Mouse (Mus musculus) embryonic fibroblast, embryonic 13.5 days (primary cell): ENCODE data around the gene Zfp787. TPM values are rescaled to one million over a fixed set of nuclear protein-coding genes. Genes with fewer than 3 reads are reported as not detected.
"Not testable (repeated sequence)": the region's sequence is repeated elsewhere in the genome, so short reads cannot be mapped to it uniquely, and the experiment has no call there.

Experiments used
- H3K27ac ChIP-seq: 2 replicates; pipeline ENCODE4 v1.5.1; 2012; ENCODE audit warnings: low read length, control low read depth, inconsistent platforms; ENCODE audit not compliant: insufficient read depth
- H3K4me1 ChIP-seq: 2 replicates; pipeline ENCODE4 v1.6.1; 2011; ENCODE audit warnings: low read length; ENCODE audit not compliant: control insufficient read depth, insufficient read depth
- H3K4me3 ChIP-seq: 2 replicates; pipeline ENCODE4 v1.5.1; 2011; ENCODE audit warnings: mild to moderate bottlenecking, control low read depth, low read length; ENCODE audit not compliant: insufficient read depth
- CTCF ChIP-seq: IDR thresholded peaks from 2 replicates; pipeline ENCODE4 v1.5.1; 2011; ENCODE audit warnings: mild to moderate bottlenecking, control low read depth, low read length, moderate library complexity, borderline replicate concordance; ENCODE audit not compliant: insufficient read depth
- POLR2A ChIP-seq: IDR thresholded peaks from 2 replicates; pipeline ENCODE4 v1.6.1; 2011; ENCODE audit warnings: low read depth, mild to moderate bottlenecking, control low read depth, low read length, moderate library complexity
- polyA plus RNA-seq: library from polyadenylated mRNA; stranded (reverse); fragments of >200 nt; gene quantifications from 2 replicates; pipeline ENCODE4 v1.2.4, GENCODE M21; 2011; ENCODE audit warnings: low read depth; ENCODE audit not compliant: missing spikeins, insufficient read length

Gene Zfp787
- polyA plus RNA-seq, 1 experiment: 14.2 TPM

DNA sequence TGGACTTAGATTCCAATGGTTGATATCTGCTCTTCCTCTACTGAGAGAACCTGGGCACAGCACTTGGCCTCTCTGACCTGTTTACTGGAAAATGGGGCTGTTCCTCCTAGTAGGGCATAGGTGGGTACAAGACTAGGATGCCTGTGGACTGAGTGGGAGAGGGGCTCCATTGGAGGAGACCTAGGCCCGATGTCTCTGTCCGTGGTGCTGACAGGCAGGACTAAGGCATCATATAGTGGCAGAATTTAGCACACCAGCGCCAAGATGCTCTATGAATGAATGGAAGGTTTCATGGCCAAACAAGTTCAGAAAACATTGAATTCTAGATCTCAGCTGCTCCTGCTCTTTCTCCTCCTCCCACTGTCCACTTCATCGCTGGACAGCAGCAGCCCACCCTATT is 25.5 kb downstream of the Zfp787 start:
- TF ChIP-seq POLR2A (no peak), CTCF (no peak)
- Histone ChIP-seq H3K27ac (no peak overlapping the region), H3K4me1 (no peaks in the 10 kb centered on the region), H3K4me3 (no peak overlapping the region)

DNA sequence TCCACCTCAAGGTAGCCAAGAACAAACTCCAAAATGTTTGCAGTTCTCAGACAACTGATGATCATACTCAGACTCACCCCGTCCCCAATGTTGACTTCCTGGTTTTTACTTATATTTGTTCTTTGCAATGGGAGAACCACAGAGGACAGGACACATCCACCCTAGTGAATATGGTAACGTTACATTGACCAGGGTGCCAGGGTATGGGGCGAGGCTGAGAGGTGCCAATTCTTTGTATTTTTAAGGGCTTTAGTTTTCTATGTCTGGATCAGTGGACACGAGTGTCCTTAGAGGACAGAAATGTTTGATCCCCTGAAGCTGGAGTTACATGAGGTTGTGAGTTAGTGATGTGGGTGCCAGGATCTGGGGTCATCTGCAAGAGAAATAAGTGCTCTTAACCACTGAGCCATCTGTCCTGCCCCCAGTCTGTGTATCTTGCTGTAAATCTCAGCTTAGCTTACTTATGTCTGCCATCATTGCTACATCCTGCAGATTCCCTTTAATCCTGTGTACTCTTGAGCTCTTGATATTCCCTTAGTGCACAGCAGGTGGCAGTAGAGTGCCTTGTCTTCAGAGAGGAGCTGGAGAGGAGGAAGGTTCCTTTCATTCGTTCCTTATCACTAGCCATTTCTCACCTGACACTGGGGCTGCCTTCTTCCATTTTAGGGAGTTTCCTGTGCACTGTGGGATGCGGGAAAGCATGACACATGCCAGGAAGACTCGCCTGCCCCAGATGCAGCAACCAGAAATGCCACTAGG is 28.9 kb downstream of the Zfp787 start:
- Histone ChIP-seq H3K4me3 (no peak overlapping the region), H3K27ac (no peak overlapping the region), H3K4me1 (no peaks in the 10 kb centered on the region)
- TF ChIP-seq CTCF (peak; percentile 40; the same call in 1 of the 2 replicates), POLR2A (no peak)

DNA sequence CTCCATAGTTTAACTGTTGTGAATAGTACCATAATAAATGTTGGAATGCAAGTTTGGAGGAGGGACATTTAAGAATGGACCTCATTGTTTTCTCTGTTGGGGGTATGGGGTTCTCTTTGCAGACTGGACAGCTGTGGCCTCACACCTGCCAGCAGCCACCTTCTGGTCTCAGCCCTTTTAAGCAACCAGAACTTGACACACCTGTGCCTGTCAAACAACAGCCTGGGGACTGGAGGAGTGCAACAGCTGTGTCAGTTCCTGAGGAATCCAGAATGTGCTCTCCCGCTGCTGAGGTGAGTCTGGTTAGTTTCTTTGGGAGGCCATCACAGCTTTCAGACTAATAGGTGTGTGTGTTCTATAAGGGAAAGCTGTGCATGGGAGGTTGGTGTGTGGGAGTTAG is 34.7 kb downstream of the Zfp787 start:
- not testable (repeated sequence) for H3K4me1 ChIP-seq, H3K4me3 ChIP-seq, H3K27ac ChIP-seq

DNA sequence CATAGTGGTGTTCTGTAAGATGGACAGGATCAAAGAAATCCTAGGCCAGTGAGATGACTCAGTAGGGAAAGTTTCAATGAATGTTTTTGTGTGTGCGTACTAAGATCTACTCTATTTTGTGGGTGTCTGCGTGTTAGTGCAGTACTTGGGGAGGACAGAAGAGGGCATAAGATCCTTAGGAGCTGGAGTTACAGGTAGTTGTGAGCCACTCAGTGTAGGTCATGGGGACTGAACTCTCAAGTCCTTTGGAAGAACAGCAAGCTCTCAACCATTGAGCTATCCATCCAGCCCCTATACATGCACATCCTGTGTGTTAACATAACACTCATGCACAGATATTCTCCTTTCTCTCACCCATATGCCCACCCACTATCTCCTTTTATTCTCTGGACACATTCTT is 35.7 kb downstream of the Zfp787 start:
- not testable (repeated sequence) for H3K4me1 ChIP-seq, H3K27ac ChIP-seq, H3K4me3 ChIP-seq

DNA sequence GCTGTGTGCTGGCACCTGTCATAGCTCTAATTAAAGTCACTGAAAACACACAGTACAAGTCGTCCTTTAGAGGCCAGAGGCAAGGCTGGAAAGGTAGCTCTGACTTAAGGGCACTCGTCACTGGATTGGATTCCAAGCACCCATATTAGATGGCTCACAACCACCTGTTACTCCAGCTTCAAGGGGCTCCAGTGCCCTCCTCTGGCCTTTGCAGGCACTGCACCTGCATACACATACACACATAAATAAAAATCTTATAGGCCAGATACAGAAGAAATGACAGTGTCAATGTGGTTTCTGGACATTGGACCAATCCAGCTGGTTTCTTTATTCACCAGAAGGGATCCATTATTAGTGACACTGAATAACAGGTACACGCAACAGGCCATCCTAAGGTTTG is 36.3 kb downstream of the Zfp787 start:
- no peaks in the 10 kb centered on the region for H3K4me1 ChIP-seq
- TF ChIP-seq POLR2A (no peak), CTCF (no peak)
- no peak overlapping the region for H3K4me3 ChIP-seq
- H3K27ac ChIP-seq: no peak overlapping the region

Other genes with a start within 250 kb of the Zfp787 start
- not detected in 2 replicates for gene Vmn1r65, start 145.0 kb downstream of the Zfp787 start, polyA plus RNA-seq
- 0.18 TPM in 1 of 2 replicates, not detected in the other for gene Nlrp4c, start 110.8 kb downstream of the Zfp787 start, polyA plus RNA-seq
- 15.2 and 20.9 TPM in 2 replicates for gene Zfp444, start 16.2 kb upstream of the Zfp787 start, polyA plus RNA-seq
- gene Galp, start 41.1 kb upstream of the Zfp787 start, polyA plus RNA-seq: not detected in 2 replicates
- gene Zscan5b, start 66.3 kb upstream of the Zfp787 start, polyA plus RNA-seq: not detected in 2 replicates
- not detected in 2 replicates for gene Epp13, start 96.7 kb upstream of the Zfp787 start, polyA plus RNA-seq
- 4.1 TPM in 2 replicates for gene Zfp667, start 130.6 kb upstream of the Zfp787 start, polyA plus RNA-seq
- gene Zfp583, start 175.3 kb upstream of the Zfp787 start, polyA plus RNA-seq: 4.7 and 6.2 TPM in 2 replicates
- gene Gm3854, start 187.8 kb upstream of the Zfp787 start, polyA plus RNA-seq: 0.82 and 1.4 TPM in 2 replicates
- gene Zfp78, start 207.3 kb upstream of the Zfp787 start, polyA plus RNA-seq: 3.3 and 3.6 TPM in 2 replicates
- gene Zfp28, start 227.3 kb upstream of the Zfp787 start, polyA plus RNA-seq: 9.3 and 10.5 TPM in 2 replicates
- not detected in 2 replicates for gene Smim17, start 242.7 kb upstream of the Zfp787 start, polyA plus RNA-seq